Mouse (Mus musculus) neutrophil, adult 5-6 weeks (primary cell): ENCODE measurements around the gene Kdm1a. TPM values are rescaled to one million over a fixed set of nuclear protein-coding genes. Genes with fewer than 3 reads are reported as not detected.

Experiments
- ATAC-seq: fragments of 151-379, 151-347 bp; 2 replicates; pipeline ENCODE4 v1.8.0; 2017; ENCODE audit warnings: mild to moderate bottlenecking, moderate TSS enrichment; ENCODE audit not compliant: insufficient number of reproducible peaks, poor library complexity, low FRiP score, severe bottlenecking; ENCODE audit errors: extremely low read depth
- total RNA-seq: library from RNA; stranded (forward); fragments of 200-1000 nt; gene quantifications from 2 replicates; pipeline ENCODE4 v1.2.3, GENCODE M21; 2017

Kdm1a gene
- total RNA-seq, 1 experiment from 2014 or later, result 74.6 TPM

- ATAC-seq, result no peak
Measured at GRCm38 (mm10) chr4:136610387-136610856, 7.9 kb upstream of the Kdm1a start, which contains the start of gene Tex46. Gene Tex46 (plus strand): TSS chr4:136610437.

- ATAC-seq, result no peak
Measured at GRCm38 (mm10) chr4:136605756-136606485, 3.4 kb upstream of the Kdm1a start.

- no peak for ATAC-seq
Measured at GRCm38 (mm10) chr4:136602018-136602554, 437 bp downstream of the Kdm1a start.

- no peak for ATAC-seq
Measured at GRCm38 (mm10) chr4:136601476-136601875, 1.0 kb downstream of the Kdm1a start.

GRCm38 (mm10) chr4:136600536-136600935 is 2.0 kb downstream of the Kdm1a start:
- no peak for ATAC-seq

GRCm38 (mm10) chr4:136599869-136600268 is 2.7 kb downstream of the Kdm1a start:
- no peak for ATAC-seq

- no peak for ATAC-seq
Measured at GRCm38 (mm10) chr4:136598268-136598876, 4.2 kb downstream of the Kdm1a start.

- ATAC-seq, result no peak
Measured at GRCm38 (mm10) chr4:136595221-136595620, 7.3 kb downstream of the Kdm1a start.

GRCm38 (mm10) chr4:136594006-136594405 is 8.5 kb downstream of the Kdm1a start:
- ATAC-seq, result no peak

- no peak for ATAC-seq
Measured at GRCm38 (mm10) chr4:136592111-136592510, 10.4 kb downstream of the Kdm1a start.

GRCm38 (mm10) chr4:136588003-136588402 is 14.5 kb downstream of the Kdm1a start:
- no peak for ATAC-seq

GRCm38 (mm10) chr4:136587221-136587827 is 15.2 kb downstream of the Kdm1a start:
- ATAC-seq, result no peak

GRCm38 (mm10) chr4:136581885-136582284 is 20.6 kb downstream of the Kdm1a start:
- no peak for ATAC-seq

GRCm38 (mm10) chr4:136569998-136570397 is 32.5 kb downstream of the Kdm1a start:
- no peak for ATAC-seq

- no peak for ATAC-seq
Measured at GRCm38 (mm10) chr4:136568629-136569028, 33.9 kb downstream of the Kdm1a start.

- no peak for ATAC-seq
Measured at GRCm38 (mm10) chr4:136562755-136563154, 39.8 kb downstream of the Kdm1a start.

- ATAC-seq, result no peak
Measured at GRCm38 (mm10) chr4:136560270-136560991, 42.1 kb downstream of the Kdm1a start.

- no peak for ATAC-seq
Measured at GRCm38 (mm10) chr4:136559690-136560089, 42.8 kb downstream of the Kdm1a start.

- no peak for ATAC-seq
Measured at GRCm38 (mm10) chr4:136557638-136558037, 44.9 kb downstream of the Kdm1a start.
